11 mouse cellular contexts compared by ENCODE assay signal in genomic region chr6:50440966-50441862, GRCm38 (mm10). TPM values are rescaled to one million over a fixed set of nuclear protein-coding genes. Genes with fewer than 3 reads are reported as not detected.
A peak's percentile ranks its signal among the peaks of the same experiment; 100 is the strongest.
DNase-seq lines count a peak whose midpoint lies in the region; ATAC-seq and TF ChIP-seq lines count a peak whose summit lies in the region.
"Had no signal": no experiment of that assay in that cellular context is flagged by ENCODE, and none has a peak within 500 bp of the region (broad histone marks: within the 10 kb centered on the region; RNA-seq: fewer than 3 reads in every experiment).

No protein-coding gene starts in this region.

- WGBS in heart, postnatal 0 days, result 78% methylated on average over 5 of the region's 5 CpGs

- H3K4me3 ChIP-seq in heart, postnatal 0 days (ENCODE audit: low read depth, low read length), result no peak overlapping the region
- H3K4me3 ChIP-seq: myocyte had no signal

- H3K36me3 ChIP-seq in heart, postnatal 0 days (replicated peaks; ENCODE audit: control insufficient read depth, insufficient read depth, low read length), result no peaks in the 10 kb centered on the region

- 0 out of 2 replicates have a peak overlapping the region, but pooled peaks have one; percentile 15 for H3K27ac ChIP-seq in heart, postnatal 0 days (ENCODE audit: low read depth)

- TF ChIP-seq CTCF in heart, postnatal 0 days (IDR thresholded peaks at IDR 0.05; ENCODE audit: low read depth), result no peak

- intact Hi-C loops in heart, postnatal 14 days (cut with DNase I), result no loop called here

- DNase-seq in heart, postnatal 0 days (ENCODE audit: low spot score), result no peak
- DNase-seq in heart, postnatal 14 days, result no peak
- peak; percentile 53 for DNase-seq in testis, postnatal 14 days (ENCODE audit: low spot score)
- DNase-seq in testis, postnatal 10 days (ENCODE audit: low spot score), result no peak
- peak; percentile 52 for DNase-seq in kidney, postnatal 14 days
- no peak for DNase-seq in cerebellum, postnatal 14 days
- no peak for DNase-seq in embryo, embryonic 10.5 days (ENCODE audit: low spot score)
- DNase-seq in embryo, embryonic 10 days (ENCODE audit: low spot score), result no peak
- DNase-seq: liver had no signal

- H3K4me1 ChIP-seq in heart, postnatal 0 days (ENCODE audit: control insufficient read depth, insufficient read depth), result peaks cover 26% of the 10 kb centered on the region

- H3K9me3 ChIP-seq in heart, postnatal 0 days (replicated peaks; ENCODE audit: control insufficient read depth, low read length), result no peaks in the 10 kb centered on the region

- TF ChIP-seq EP300 in heart, postnatal 0 days (IDR thresholded peaks at IDR 0.05; ENCODE audit: low read depth), result no peak

- no peak overlapping the region for H3K4me2 ChIP-seq in heart, postnatal 0 days (ENCODE audit: low read depth, low read length)

- no peaks in the 10 kb centered on the region for H3K27me3 ChIP-seq in heart, postnatal 0 days (ENCODE audit: control insufficient read depth, insufficient read depth, low read length)

- ATAC-seq in heart, postnatal 0 days (ENCODE audit: insufficient read depth, low read depth), result no peak
- ATAC-seq: hindbrain, embryonic 16.5 days had no signal

- H3K9ac ChIP-seq in heart, postnatal 0 days (replicated peaks; ENCODE audit: low read depth, low read length), result no peak overlapping the region

RNA-seq across cellular contexts. Expression of gene Osbpl3, which starts 14.8 kb away (rescaled TPM):
- 20.9 and 25.9 TPM in 2 replicates for total RNA-seq in heart, postnatal 0 days (2014; rRNA removed; ENCODE audit: low replicate concordance)
- 13.3 and 13.9 TPM in 2 replicates for polyA plus RNA-seq in heart, postnatal 0 days (2015; fragmentation: Nextera tagmentation; extraction: Ambion mirVana)
- total RNA-seq in heart, postnatal 14 days (2021), result 10 to 100 TPM; 27.5 to 36.0 TPM

Comparison
In these comparisons a context has a peak if more than half of its experiments do, and no peak if none do; other contexts are left out.
1. DNase-seq: peak in testis, postnatal 14 days (single experiment) and kidney, postnatal 14 days (single experiment); none in heart, postnatal 0 days (single experiment), heart, postnatal 14 days (0 of 2), testis, postnatal 10 days (single experiment), cerebellum, postnatal 14 days (0 of 2), embryo, embryonic 10.5 days (single experiment) and embryo, embryonic 10 days (single experiment).